Mouse (Mus musculus) brain, embryonic 14.5 days (tissue): ENCODE measurements around the gene N4bp3. TPM values are rescaled to one million over a fixed set of nuclear protein-coding genes. Genes with fewer than 3 reads are reported as not detected.
"Not testable (repeated sequence)": the region's sequence is repeated elsewhere in the genome, so short reads cannot be mapped to it uniquely, and the experiment has no call there.

Experiments
- DNase-seq: peaks from one replicate; pipeline ENCODE4 v3.0.0-alpha.2; 2011; ENCODE audit warnings: low read depth
- CTCF ChIP-seq: fragments of 200-500 bp; IDR thresholded peaks from 2 replicates; pipeline ENCODE4 v1.5.1; 2012; ENCODE audit warnings: inconsistent platforms, mild to moderate bottlenecking, moderate library complexity, borderline replicate concordance; ENCODE audit not compliant: insufficient read depth, insufficient read length; ENCODE audit errors: extremely low read depth
- POLR2A ChIP-seq: fragments of 200-500 bp; IDR thresholded peaks from 2 replicates; pipeline ENCODE4 v1.6.1; 2012; ENCODE audit warnings: mild to moderate bottlenecking, inconsistent platforms, borderline replicate concordance; ENCODE audit not compliant: poor library complexity, insufficient read depth, insufficient read length, severe bottlenecking; ENCODE audit errors: extremely low read depth
- polyA plus RNA-seq: library from polyadenylated mRNA; depleted of rRNA; stranded (reverse); fragments of >200 nt; gene quantifications from 2 replicates; pipeline ENCODE4 v1.2.3, GENCODE M21; 2012

The N4bp3 gene
- polyA plus RNA-seq, 1 experiment, result 11.2 TPM

DNA sequence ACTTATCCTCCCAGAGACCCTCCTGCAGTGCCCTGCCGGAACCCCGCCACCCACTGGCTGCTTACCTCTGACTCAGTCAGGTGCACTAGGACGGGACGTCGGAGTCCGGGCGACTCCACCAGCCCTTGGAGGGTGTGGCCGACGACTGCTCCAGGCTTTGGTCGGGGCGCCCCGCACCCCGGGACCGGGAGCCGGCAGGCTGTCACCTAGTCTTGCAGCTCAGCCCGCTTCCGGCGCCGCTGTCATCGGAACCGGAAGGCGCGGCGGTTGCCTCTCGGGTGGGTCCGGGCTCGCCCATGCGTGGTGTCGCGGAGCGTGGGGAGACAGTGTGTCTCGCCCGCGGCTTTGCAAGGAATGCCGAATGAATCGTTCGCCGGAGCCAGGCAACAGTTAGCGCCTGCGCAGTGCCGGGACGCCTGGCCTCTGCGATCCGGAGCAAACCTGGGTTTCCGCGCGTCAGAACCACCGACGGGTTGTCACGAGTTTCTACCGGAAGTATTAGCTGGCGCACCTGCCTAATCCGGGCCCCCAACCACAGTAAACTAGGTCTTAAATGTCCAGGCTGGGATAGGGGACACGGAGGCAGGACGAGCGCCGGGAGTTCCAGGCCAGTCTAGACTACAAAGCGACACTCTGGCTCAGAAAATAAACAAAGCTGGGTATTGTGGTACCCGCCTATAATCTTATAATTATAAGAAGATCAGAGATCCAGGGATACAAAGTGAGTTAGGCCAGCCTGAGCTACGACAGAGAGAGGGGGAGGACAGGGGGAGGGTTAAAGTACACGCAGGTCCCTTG, 14.9 kb downstream of the N4bp3 start, which contains the start of gene Rmnd5b:
TSS of gene Rmnd5b (minus strand) at position 372 of the 798 bp plus-strand sequence.
- peak; percentile 96 for DNase-seq
- TF ChIP-seq CTCF (no peak), POLR2A (peak; percentile 37; the same call in 1 of the 2 replicates)

DNA sequence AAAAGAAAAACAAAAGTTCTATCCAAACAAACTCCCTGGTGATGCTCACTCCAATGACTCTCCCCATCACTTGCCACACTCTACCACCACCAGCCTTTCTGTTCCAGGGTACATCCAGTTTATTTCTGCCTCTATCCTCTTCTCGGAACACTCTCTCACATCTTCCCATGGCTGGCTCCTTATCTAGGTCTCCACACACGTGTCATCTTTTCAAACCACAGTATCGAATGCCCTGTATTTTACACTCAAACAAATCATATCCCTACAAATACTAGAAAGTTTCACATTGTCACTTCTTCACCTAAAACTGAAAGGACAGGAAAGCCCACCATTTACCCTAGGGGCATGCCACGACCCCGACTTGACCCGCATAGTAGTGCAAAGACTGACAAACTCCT, 15.5 kb downstream of the N4bp3 start:
- no peak for DNase-seq
- TF ChIP-seq POLR2A (no peak), CTCF (no peak)

DNA sequence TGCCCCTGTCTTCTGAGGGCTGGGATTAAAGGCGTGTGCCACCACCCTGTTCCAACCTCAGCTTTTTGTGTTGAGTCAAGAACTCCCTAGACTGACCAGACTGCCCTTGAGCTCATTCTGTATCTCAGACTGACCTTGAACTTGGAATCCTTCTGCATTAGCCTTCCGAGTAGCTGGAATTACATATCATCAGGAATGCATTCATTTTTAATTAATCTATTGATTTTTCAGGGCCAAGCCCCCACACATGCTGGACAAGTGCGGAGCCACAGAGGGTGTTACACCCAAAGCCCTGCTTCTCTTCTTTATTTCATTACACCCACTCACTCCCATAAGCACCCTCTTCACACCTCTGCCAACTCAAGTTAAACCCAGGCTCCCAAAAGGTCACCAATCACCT, 16.9 kb downstream of the N4bp3 start:
- DNase-seq, result no peak
- TF ChIP-seq POLR2A, result no peak
- TF ChIP-seq CTCF, result no peak

DNA sequence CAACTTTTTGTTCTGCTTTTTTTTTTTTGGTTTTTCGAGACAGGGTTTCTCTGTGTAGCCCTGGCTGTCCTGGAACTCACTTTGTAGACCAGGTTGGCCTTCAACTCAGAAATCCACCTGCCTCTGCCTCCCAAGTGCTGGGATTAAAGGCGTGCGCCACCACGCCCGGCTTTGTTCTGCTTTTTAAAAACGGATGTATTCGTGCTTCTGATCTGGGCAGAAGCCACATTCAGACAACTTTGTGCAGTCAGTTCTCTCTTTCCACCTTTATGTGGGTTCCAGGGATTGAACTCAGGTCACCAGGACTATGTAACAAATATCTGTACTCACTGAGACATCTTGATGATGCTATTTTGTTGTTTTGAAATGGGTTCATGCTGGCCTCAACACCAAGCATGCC, 17.4 kb downstream of the N4bp3 start:
- not testable (repeated sequence) for DNase-seq

DNA sequence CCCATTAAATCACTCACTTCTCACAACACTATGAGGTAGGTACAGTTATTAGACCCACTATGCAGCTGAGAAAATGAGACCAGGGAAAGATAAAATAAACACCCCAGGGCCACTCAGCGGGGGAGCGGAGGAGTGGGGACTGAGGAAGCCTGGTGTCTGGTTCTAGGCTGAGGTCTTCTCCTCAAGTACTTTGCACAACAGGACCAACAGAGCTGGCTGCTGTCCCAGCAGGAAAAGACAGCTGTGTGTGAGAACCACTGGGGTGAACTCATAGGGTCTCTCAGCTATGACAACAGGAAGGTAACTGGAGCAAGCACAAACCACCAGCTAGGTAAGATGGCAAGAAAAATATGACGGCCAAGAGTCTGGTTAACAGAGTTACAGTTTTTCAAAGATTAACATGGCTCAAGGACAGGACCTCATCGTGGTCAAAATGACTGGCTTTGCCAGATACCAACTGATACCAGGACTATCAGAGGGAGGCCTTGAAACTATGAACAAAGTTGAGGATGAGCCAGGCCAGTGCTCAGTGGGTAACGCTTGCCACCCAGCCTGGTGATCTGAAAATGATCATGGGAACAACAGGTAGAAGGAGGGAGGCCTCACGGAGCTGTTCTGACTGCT, 18.4 kb downstream of the N4bp3 start:
- no peak for DNase-seq
- TF ChIP-seq CTCF (no peak), POLR2A (no peak)

DNA sequence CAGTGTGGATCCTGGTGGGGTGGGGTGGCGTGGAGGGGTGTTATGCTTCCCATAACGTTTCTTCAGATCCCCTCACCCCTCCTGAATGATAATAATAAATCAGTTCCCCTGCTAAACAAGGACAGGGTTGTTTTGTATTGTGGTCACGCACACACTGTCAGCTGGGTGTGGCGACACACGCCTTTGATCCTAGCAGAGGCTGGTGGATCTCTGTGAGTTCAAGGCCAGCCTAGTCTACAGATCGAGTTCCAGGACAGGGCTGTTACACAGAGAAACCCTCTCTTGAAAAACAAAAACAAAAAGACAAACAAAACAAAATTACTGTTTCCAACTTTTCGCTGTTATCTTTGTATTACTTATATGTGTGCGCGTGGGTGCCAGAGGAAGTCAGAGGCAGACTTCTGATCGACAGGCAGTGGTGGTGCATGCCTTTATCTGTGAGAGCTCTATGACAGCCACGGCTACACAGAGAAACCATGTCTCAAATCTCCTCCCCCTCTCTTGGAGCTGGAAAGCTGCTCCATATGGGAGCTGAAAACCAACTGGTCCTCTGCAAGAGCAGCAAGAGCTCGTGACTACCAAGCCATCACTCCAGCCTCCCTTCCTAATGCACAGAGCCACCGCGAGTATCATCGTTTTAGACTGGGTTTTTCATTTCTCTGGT, 20.9 kb downstream of the N4bp3 start:
- TF ChIP-seq POLR2A, result no peak

DNA sequence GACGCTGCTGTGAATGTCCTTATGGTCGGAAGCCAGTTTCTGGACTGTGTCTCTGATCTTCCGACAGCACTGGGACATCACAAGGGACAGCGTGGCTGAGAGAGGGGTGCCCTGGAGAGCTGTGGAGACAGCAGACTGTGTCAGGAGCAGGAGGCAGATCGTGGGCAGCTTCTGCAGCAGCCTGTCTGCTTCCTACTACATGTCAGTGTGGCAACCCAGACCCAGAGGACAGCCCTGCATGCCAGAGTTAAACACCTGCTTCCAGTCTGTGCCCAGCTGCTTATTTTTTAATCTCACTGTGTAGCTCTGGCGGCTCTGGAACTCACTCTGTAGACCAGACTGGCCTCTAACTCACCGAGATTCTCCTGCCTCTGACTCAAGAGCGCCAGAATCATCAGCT, 22.7 kb downstream of the N4bp3 start:
- no peak for DNase-seq
- TF ChIP-seq CTCF, result no peak
- TF ChIP-seq POLR2A, result no peak

More for the DNA sequence above, 20.9 kb downstream of the N4bp3 start:
- DNase-seq, result no peak

DNA sequence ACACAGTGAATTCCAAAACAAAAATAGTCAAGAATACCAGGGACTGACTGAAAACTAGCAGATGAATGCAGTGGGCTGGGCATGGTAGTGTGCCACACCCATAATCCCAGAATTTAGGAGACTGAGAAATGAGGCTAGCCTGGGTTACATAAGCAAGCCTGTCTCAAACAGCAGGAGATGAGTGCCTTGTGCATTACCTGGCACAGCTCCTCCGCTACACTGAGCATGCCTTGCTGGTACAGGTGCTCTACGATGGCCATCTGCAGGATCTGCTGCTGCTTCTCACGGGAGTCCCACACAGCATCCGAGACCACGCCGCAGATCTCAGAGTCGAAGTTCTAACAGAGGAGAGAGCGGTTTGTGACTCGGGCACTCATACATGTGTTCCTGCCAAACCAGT, 23.2 kb downstream of the N4bp3 start:
- TF ChIP-seq CTCF (no peak), POLR2A (no peak)
- no peak for DNase-seq

DNA sequence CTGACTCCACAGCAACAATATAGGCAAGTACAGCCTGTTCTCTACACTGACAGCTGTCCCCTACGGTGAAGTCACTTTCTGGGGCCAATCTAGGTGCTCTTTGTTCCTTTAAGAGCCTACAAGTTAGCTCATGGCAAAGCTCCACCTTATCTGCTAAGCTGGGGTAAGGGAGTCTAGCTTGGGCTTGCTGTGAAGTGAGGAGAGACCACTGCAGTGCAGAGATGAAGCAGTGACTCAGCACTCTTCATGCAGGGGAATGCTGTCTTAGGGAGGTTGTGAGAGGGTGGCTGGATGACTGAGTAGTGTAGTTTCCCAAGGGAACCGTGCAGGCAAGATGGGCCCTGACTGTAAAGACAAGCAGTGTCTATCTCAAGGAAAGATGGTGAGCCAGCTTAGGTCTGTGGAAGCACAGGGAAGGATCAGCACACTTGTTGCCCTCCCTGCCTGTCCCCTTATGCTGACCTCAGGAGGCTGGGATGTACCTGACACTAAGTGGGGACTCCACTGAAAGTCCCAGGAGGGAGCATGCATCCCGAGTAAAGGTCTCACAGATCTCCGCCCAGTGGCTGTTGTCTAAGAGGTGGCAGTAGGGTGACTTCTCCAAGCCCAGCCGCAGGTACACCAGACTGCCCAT, 25.3 kb downstream of the N4bp3 start:
- TF ChIP-seq CTCF (no peak), POLR2A (no peak)
- DNase-seq, result no peak

DNA sequence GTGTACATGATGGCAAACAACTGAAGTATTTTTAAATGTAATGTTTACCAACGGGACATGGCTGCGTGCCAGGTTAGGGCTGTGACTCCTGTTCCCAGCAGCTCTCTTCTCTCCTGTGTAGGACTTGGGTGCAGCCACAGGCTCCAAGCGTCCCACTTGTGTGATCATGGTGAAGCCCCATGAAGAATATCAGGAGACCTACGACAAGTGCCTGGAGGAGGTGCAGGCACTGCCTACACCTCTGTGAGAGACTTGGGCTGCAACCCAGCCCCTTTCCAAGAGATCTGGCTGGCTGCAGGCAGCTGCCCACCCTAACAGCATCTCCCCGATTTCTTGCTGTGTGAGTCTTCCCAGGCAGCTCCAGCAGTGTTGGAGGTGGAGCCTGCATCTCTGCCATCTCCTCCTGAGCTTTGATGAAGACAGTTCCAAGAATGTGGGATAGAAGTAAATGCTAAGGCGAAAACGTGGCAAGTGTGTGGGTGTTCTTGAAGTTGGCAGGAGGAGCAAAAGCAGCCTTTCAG, 27.6 kb downstream of the N4bp3 start:
- TF ChIP-seq CTCF, result no peak
- no peak for TF ChIP-seq POLR2A
- no peak for DNase-seq

DNA sequence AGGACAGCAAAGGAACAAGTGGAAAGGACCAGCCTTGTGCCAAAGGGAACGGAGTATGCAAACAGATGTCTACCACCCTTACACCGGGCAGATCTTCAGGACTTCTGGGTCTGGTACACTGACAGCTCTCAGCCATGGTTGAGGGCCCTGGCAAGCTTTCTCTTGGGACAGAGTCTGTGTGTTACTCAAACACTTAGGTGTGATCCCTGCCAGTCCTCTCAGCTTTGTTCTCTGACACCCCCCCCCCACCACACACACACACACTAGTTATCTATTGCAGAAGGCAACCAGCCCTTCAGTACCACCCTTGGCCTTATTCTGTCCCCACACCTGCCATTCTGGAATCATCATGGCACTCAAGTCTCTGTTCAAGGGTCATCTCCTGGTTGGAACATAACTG, 28.9 kb downstream of the N4bp3 start:
- no peak for DNase-seq
- TF ChIP-seq CTCF, result no peak
- no peak for TF ChIP-seq POLR2A
